Mouse (Mus musculus) CD4-positive, CD25-positive, alpha-beta regulatory T cell, adult 2 months (primary cell): ENCODE measurements around the gene Tmem39a.

ENCODE experiments used
- DNase-seq: peaks from one replicate; pipeline ENCODE4 v3.0.0-alpha.2; 2012; ENCODE audit warnings: low read depth, low spot score

The Tmem39a gene

DNA sequence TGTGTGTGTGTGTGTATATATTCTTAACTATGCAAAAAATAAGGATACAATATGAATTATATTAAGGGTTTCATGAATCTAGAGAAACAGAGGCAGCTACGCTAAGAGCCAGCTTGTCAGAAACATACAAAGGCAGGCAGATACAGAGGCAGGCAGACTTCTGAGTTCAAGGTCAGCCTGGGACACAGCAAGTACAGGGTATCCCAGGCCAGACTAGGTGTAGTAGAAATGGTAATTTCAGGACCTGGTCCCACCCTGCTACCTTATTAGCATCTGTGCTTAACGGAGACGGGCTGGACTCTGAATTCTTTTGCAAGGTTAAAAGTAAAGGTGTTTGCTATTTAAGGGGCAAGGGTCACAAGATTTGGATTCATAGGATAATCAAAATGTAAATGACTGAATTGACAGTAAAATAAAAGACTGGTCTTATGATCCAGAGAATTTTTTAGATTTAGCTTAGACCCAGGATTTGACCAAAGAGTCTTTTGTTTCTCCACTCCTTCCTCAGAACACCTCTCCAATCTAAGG is at the start of gene Tmem39a:
Gene Tmem39a, plus strand, starts transcription at position 478 of the 528 bp plus-strand sequence.
- no peak for DNase-seq

DNA sequence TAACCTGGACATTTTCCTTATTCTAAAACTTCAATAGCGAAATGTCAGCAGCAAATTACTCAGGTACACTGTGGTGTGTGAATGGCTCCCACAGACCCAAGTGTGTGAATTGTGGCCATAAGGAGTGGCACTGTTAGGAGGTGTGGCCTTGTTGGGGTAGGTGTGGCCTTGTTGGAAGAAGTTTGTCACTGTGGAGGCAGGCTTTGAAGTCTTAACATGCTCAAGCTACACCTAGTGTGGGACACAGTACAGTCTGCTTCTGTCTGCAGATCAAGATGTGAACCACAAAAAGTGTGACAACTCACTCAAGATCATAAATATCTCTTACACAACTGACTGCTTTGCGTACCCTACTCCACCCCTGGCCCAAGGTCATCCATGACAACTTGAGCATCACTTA is 47.7 kb upstream of the Tmem39a start:
- DNase-seq: no peak

DNA sequence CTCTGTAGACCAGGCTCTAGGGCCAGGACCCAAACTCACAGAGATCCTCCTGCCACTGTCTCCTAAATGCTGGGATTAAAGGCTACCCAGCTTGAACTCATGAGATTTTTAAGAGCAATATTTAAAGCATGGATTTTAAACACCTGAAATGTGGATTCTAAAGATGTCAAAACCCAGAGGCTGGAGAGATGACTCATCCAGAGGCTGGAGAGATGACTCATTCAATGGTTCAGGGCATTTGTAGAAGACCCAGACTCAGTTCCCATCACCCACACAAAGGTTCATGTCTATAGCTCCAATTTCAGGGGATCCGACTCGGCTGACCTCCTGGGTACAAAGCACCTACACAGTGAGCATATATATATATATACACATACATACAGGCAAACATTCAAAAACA is 39.4 kb upstream of the Tmem39a start:
- DNase-seq: no peak

DNA sequence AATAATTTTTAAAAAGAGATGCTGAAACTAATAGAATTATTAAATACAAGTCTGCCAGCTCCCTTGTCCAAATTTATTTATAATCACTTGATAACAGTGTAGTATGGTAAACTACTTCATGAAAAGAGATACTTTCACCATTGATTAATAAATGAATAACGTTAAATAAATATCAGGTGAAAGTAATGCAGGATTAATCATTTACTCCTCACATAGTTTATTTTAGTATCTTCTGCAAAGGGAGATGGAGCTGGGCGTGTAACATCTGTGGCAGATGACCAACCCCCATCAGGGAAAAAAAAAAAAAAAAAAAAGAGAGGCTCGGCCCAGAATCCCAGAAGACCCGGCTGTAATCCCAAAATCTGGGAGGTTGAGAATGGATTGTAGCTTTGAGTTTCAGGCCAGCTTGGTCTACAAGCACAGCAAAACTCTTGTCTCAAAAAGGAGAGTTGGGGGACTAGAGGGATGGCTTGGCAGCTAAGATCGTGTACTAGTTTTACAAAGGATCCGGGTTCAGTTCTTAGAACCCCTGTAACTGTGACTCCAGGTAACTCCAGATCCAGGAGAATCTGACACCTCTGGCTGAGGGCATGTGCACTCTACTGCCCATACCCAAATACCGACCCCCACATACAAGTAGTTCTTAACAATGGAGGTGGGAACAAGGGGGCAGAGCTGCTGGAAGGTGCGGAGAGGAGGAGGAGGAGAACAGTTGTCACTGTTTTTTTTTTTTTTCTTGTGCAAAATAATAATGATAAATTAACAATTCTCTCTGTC is 37.1 kb upstream of the Tmem39a start:
- DNase-seq: peak; percentile 10

DNA sequence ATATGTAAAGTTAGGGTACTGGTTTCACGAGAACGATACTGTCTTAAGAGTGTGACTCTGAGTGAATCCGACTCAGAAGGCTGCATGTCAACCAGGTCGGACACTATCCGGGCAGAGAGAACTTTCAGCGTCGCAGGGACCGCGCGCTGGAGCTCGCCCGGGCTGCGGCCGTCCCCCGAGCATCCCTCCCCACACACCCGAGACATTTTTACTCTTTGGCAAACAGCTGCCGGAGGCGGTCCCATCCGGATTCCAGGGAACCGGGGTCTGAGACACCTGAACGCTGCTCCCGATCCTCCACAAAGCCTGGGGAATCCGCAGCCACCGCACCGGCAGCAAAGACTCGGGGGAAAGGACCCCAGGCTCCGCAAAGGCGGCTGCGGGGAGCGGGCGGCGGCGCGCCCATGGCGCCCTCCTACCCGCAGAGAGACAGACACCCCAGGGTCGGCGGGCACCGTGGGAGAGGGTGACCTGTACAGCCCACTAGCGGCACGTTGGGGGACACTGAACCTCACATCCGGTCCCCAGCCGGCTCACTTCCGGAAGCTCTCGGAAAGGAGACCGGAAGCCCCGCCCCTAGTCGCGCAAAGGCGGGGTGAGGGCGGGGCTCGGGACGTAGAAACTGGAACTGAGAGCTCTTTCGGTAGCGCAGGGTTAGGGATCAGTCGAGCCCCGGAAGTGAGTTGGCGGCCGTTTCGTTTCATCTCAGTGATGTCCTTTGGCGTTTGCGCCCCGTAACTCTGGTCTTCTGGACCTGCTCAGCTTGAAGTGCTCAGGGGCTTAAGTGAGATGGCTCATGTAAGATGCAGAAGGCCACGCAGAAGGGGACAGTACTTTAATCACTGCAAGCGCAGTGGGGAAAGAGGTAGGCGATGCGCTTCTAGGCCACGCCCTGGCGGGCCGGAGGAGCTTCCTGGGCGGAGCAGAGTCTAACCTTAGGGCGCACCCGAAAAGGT is 36.1 kb upstream of the Tmem39a start, which contains the start of gene Timmdc1:
Gene Timmdc1, minus strand, starts transcription at position 535 of the 956 bp plus-strand sequence.
- peak; percentile 97 for DNase-seq

DNA sequence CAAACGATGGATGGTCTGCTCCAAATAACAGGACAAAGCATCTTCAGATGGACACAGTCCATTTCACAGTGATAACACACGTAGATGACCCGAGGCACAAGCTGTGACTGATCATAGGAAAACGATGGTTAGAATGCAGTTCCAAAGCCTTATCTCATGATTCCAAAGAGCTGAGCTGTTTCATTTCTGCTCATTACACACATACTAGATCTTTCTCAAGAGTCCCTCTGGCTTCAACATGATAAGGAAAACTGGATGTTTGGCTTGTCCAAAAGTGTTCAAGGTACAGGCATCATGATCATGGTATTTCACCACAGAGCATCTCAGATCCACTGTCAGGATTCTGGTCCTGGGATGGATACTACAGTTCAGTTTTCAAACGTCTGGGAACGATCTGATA is 32.2 kb upstream of the Tmem39a start:
- DNase-seq: no peak

DNA sequence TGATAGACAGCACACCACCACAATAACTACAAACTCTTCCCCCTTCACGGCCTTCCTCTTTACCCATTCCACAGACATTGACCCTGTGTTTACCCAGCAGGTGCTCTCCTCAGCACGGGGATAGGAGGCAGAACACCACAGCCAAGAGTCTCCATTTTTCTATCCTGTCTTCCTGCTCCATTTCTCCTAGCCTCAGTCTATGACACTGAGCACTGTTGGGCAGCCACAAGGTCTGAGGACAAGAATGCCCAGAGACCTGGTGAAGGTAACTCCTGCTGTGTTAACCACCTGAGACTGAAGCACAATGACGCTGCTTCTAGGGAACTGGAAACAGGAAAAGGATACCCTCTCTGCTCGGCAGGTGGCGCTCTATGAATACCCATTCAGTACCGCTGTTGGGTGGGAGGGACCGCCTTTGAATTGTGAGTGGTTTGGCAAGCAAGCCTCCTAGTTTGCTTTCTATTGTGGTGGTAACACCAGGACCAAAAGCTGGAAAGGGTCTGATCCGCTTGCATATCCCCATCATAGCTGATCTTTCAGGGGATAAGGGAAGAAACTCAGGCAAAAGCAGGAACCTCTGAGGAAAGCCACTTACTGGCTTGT is 21.9 kb upstream of the Tmem39a start:
- peak; percentile 87 for DNase-seq

DNA sequence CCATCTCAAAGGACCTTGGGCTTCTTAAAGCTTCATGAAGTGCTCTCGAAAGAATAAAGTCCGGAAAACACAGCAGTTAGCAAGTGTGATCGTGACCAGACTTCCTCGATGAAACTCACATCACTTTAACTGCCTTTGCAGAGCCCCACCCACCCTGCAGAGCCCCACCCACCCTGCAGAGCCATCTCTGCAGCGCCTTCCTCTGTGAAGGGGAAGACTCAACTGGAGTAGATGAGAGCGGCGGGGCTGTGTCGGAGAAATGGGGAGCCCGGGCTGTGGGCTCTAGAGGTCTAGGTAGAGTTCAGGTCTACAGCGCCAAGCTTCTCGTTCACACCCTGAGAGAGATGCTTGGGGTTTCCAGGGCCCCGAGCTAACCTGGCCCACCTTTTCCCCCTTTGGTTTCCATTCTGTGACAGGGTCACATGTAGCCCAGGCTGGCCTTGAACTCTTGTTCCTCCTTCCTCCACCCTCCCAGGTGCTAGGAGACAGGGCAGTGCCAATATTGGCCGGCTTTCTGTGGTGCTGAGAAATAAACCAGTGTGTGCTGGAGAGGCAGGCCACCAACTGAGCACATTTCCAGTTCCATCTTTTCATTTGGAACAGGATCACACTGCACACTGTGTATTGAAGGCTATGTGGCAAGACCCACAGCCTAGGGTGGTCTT is 19.6 kb upstream of the Tmem39a start:
- DNase-seq: no peak

DNA sequence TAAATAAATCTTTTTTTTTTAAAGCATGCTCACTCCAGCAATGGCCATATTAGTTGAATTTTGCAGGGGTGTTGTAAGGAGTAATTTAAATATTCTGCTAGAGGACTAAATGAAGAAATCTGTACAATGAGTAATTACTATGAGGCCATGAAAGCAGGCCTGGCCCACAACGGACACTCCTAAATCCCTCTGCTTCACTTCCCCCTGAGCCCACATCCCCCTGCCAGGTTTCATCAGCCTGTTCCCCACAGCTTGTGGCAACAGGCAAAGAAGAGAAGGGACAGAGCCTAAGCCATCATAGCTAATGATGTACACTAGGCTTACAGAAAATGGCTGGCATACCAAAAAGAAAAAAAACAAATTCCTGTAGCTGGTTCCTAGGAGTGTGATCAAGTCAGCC is 10.5 kb upstream of the Tmem39a start:
- no peak for DNase-seq

DNA sequence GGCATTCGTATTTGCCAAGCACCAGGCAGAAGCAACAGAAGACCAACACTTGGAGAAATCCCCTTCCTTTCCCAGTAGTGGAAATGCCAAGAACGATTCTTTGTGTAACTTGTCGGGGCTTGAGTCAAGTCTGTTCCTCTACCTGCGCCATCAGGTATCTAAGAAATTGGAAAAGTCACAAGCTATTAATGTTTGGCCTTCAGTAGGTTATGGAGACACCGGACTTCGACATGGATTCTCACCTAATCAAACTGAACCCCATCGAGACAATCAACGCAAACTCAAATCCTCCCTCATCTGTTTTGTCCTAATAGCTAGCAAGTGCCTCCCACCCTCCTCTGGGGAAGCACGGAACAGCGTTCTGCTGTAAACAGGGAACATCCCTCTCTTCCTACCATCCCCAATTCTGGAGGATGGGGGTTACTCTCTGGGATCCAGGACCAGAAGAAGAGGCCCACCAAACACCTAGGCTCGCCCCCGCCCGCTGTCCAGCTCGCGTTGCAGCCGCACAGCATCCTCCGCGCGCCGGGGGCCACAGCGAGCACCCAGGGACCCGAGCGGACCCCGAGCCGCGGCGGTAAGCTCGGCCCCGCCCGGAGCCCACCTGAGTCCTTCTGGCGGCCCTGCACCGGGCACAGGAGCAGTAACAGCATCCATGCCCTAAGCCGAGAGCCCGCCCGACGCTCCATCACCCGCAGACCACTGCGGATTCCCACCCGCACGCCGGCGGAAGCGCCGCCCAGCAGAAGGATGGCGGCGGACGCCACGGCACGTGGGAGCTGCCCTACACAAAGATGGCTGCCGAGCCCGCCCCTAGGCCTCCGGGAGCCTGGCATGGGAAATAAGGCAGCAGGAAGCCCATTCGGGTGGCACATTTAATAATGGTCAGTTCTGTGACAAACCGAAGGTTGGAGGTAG is 8.8 kb upstream of the Tmem39a start, which contains the start of gene Poglut1:
Gene Poglut1, minus strand, starts transcription at position 780 of the 918 bp plus-strand sequence.
- peak; percentile 82 for DNase-seq

DNA sequence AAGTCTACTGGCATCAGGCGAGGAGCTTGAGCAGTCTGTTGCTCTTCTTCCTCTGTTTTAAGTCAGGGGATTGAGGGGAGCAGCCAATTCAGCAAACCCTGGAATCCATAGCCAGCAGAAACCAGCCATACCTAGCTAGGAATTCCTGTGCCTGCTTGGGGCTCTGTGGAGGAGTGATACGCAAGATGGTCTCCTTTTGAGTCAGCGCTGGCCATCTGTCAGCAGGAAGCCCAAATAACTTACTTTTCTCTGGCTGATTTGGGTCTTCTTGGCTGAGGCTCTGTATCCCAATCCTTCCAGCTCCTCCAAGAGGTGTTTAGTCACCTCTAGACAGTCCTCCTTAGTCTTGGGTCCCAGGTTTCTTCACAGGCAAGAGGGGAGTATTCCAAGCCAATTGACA is 2.5 kb upstream of the Tmem39a start:
- no peak for DNase-seq

DNA sequence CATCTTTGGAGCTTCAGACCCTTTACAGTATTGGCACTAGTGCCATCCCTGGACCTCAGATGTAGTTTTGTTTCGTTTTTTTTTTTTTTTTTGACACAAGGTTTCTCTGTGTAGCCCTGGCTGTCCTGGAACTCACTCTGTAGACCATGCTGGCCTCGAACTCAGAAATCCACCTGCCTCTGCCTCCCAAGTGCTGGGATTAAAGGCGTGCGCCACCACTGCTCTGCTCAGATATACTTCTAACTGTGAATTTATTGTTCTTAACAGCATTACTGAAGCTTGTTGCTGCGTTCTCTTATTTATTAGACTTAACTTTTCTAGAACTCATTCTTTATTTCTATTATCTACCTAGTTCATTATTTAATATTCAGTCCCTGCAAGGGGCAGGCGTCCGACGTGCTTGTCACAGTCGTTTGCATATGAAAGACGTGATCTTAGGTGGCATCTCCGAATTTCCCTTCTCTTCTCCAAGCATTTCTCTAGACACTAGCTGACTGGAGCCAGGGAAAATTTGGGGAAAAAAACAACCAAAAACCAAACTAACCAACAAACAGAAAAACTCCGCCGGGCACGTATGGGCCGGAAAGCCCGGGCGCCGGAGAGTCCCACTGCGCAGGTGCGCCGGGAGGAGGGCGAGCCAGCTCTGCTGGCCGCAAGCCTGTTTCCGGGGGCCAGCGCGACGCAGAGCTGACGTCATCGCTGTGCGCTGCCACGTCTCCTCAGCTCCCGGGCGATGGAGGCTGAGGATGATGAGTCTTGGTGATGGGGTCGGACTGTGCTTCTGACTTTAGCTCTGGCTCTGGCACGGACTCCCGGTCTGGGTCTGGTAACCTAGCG is 3.9 kb downstream of the Tmem39a start:
- peak; percentile 98 for DNase-seq

DNA sequence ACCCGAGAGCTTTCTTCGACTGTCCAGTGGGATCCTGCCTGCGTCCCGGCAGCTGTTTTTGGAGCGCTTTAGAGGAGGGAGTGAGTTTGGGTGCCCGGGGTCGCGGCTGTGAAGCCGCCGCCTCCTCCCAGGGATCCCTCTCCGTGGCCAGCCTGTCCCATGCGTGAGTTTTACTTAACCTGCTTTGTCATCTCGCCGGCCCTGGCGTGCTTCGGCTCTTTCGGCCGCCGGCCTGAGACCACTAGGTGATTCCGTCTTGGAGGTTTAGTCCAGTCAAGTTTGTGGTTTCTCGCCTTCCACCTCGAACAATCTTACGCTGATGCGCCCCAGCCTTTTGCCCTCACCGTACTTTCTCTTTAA is 4.5 kb downstream of the Tmem39a start:
- no peak for DNase-seq

DNA sequence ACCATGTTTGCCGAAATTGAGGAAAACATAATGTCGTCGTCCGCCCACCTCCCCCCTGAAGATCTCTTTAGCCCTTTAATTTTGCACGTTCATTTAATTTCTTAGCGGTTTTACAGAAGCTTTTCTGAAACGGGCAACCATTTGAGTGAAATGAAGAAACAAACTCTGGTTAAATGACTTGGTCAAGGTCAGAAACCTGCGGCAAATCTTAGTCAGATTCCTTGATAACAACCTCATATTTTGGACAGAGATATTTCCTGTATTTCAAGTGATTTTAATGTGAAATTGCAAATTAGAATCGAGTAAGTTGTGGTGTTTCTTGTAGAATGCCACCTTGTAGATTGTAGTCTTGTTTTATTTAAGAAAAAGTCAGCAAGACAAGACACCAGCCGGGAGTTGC is 5.0 kb downstream of the Tmem39a start:
- DNase-seq: no peak

DNA sequence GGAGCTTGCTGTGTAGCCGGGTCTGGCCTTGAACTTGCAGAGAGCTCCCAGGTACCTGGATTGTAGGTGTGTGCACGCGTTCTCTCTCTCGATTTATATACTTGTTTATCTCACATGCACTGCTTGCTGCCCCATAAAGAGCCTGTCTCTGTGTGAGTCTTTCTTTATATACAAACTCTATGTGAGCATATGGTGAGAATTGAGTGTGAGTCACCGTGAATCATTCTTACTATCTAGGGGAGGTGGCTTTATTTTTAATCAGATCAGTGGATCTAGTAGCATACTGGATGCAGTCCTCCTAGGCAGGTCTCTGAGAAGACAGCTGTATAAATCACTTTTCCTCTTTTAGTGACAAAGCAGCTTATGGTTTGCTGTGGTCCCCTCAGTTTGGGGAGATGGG is 9.7 kb downstream of the Tmem39a start:
- DNase-seq: no peak

DNA sequence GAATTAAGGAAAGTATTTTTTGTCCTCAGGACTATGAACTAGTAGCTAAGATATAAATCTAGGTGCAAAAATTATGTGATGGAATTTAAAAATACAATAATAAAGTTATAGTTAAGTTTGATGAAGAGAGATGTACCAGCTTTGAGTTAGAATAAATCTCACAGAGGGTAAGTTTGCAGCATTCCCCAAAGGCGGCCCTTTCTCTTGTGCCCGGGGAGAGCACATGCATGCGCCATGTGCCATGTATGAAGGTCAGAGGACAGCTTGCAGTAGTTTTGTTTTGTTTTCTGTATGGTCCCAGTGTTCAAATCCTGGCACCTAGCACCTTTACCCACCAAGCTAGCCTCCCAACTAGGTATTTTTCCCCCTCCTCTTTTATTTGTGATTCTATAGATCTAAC is 13.0 kb downstream of the Tmem39a start:
- no peak for DNase-seq

DNA sequence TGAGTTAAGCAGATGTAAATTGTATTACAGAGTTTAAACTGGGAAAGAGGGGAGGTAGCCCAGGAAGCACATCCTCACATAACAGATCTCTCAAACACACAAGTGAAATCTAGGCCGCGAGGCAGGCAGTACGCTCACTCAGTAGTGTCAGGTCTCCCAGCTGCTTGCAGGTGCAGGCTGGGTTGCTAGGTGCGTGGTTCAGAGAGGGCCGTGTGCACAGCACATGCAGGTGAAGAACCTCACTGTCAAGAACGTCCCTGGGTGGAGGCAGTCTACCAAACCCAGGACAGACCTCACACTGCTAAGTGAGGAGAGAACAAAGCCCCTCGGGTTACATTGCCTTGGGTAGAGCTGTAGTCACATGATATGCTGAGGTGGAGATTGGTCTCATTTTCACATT is 26.3 kb downstream of the Tmem39a start:
- no peak for DNase-seq

DNA sequence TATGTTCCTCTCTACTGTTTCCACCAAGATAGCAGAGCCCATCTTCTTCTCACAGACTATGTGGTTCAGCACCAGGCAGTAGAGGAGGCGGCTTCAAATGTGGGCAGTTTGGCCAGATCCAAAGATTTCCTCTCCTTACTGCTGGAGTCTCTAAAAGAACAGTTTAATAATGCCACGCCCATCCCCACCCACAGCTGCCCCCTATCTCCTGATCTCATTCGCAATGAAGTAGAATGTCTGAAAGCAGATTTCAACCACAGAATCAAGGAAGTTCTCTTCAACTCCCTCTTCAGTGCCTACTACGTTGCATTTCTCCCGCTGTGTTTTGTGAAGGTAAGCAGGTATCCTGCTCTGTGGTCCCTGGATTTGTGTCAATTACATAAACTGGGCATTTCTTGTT is 26.7 kb downstream of the Tmem39a start:
- no peak for DNase-seq

DNA sequence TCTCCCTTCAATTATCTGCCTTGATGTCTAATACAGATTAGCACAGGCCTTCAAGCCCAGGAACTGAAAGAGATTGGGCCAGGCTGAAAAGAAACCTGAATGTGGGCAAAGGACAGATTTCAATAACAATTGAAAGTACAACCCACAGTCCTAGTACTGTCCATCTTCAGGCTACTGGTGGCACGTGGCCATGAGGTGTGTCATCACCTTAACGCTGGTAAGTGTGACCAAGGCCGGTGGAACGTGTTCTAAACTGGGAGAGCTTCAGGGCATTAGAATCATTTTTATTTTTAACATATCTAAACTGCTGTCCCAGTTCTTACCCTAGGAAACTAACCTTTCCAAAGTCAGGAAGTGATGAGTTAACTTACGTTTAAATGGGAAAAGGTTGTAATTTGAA is 28.7 kb downstream of the Tmem39a start:
- no peak for DNase-seq
